Comparison of ENCODE assay signal across 13 mouse cellular contexts in genomic region chr13:23938699-23939098, GRCm38 (mm10). TPM values are rescaled to one million over a fixed set of nuclear protein-coding genes. Genes with fewer than 3 reads are reported as not detected.
DNase-seq lines count a peak whose midpoint lies in the region; ATAC-seq lines count a peak whose summit lies in the region.
"Had no signal": no experiment of that assay in that cellular context is flagged by ENCODE, and none has a peak within 500 bp of the region (broad histone marks: within the 10 kb centered on the region; RNA-seq: fewer than 3 reads in every experiment).

No protein-coding gene starts in this region.

- H3K27ac ChIP-seq in kidney, embryonic 16.5 days (ENCODE audit: low read length): no peak overlapping the region
- H3K27ac ChIP-seq: midbrain, embryonic 10.5 days; neural tube, embryonic 13.5 days had no signal

- no peak overlapping the region for H3K4me2 ChIP-seq in kidney, embryonic 16.5 days (replicated peaks; ENCODE audit: low read depth, low read length)
- H3K4me2 ChIP-seq: neural tube, embryonic 13.5 days had no signal

- no peaks in the 10 kb centered on the region for H3K36me3 ChIP-seq in kidney, embryonic 16.5 days (ENCODE audit: insufficient read depth, low read length)
- H3K36me3 ChIP-seq: midbrain, embryonic 10.5 days; neural tube, embryonic 13.5 days had no signal

- ATAC-seq in kidney, embryonic 16.5 days (ENCODE audit: low FRiP score, low TSS enrichment): no peak

- DNase-seq in adrenal gland, adult 2 months: peak; percentile 30
- no peak for DNase-seq in adrenal gland, postnatal 25 days
- DNase-seq in kidney, adult 11 months: peak; percentile 9
- peak; percentile 17 for DNase-seq in right cerebral cortex, adult 18-20 months
- DNase-seq in right cerebral cortex, postnatal 36 days (ENCODE audit: low spot score in 2 of 2): no peak
- DNase-seq in embryo, embryonic 9.5 days (ENCODE audit: extremely low spot score): no peak
- DNase-seq in spleen, adult 12 weeks (ENCODE audit: low spot score): no peak

- H3K9ac ChIP-seq in kidney, embryonic 16.5 days (replicated peaks; ENCODE audit: low read length): no peak overlapping the region
- H3K9ac ChIP-seq: neural tube, embryonic 13.5 days had no signal

- H3K4me1 ChIP-seq in kidney, embryonic 16.5 days (ENCODE audit: insufficient read depth, low read length): no peaks in the 10 kb centered on the region
- H3K4me1 ChIP-seq: midbrain, embryonic 10.5 days; neural tube, embryonic 13.5 days had no signal

- WGBS in kidney, embryonic 16.5 days: 86% methylated on average over 1 of the region's 1 CpGs

- no peaks in the 10 kb centered on the region for H3K27me3 ChIP-seq in kidney, embryonic 16.5 days (ENCODE audit: insufficient read depth, low read length)
- H3K27me3 ChIP-seq: neural tube, embryonic 13.5 days had no signal

- H3K4me3 ChIP-seq in kidney, embryonic 16.5 days (ENCODE audit: low read length): no peak overlapping the region
- H3K4me3 ChIP-seq: midbrain, embryonic 10.5 days; neural tube, embryonic 13.5 days had no signal

- peaks cover 5% of the 10 kb centered on the region; the same call in 1 of the 2 replicates for H3K9me3 ChIP-seq in kidney, embryonic 16.5 days (ENCODE audit: low read length)
- H3K9me3 ChIP-seq: neural tube, embryonic 13.5 days had no signal

RNA-seq across cellular contexts. Expression of gene Hist1h2aa, which starts 4.4 kb away (rescaled TPM):
- total RNA-seq in adrenal gland, adult 2 months (2021): not detected
- polyA plus RNA-seq in adrenal gland, adult 2 months (2012; rRNA removed): not detected in 2 replicates
- not detected in 2 replicates for total RNA-seq in adrenal gland, postnatal 25 days (2021)
- not detected in 2 replicates for polyA plus RNA-seq in kidney, embryonic 16.5 days (2015; fragmentation: Nextera tagmentation; extraction: Ambion mirVana)
- polyA plus RNA-seq: cortical plate, adult 2 months; limb, embryonic 11.5 days; lung, embryonic 16.5 days; midbrain, embryonic 10.5 days; neural tube, embryonic 13.5 days had no signal

RNA-seq across cellular contexts. Expression of gene Hist1h2ba, which starts 4.7 kb away (rescaled TPM):
- total RNA-seq in adrenal gland, adult 2 months (2021): not detected
- not detected in 2 replicates for polyA plus RNA-seq in adrenal gland, adult 2 months (2012; rRNA removed)
- not detected in 2 replicates for total RNA-seq in adrenal gland, postnatal 25 days (2021)
- not detected in 2 replicates for polyA plus RNA-seq in kidney, embryonic 16.5 days (2015; fragmentation: Nextera tagmentation; extraction: Ambion mirVana)
- polyA plus RNA-seq: cortical plate, adult 2 months; limb, embryonic 11.5 days; lung, embryonic 16.5 days; midbrain, embryonic 10.5 days; neural tube, embryonic 13.5 days had no signal

RNA-seq across cellular contexts. Expression of gene Slc17a4, which starts 23.9 kb away (rescaled TPM):
- under 1 TPM; 0.14 to 0.43 TPM for total RNA-seq in adrenal gland, adult 2 months (2021)
- polyA plus RNA-seq in adrenal gland, adult 2 months (2012; rRNA removed): 0.08 and 0.15 TPM in 2 replicates
- total RNA-seq in adrenal gland, postnatal 25 days (2021): 0.30 TPM in 1 of 2 replicates, not detected in the other
- 4.4 and 4.9 TPM in 2 replicates for polyA plus RNA-seq in kidney, embryonic 16.5 days (2015; fragmentation: Nextera tagmentation; extraction: Ambion mirVana)
- polyA plus RNA-seq: cortical plate, adult 2 months; limb, embryonic 11.5 days; lung, embryonic 16.5 days; midbrain, embryonic 10.5 days had no signal

RNA-seq across cellular contexts. Expression of gene Scgn, which starts 52.3 kb away (rescaled TPM):
- total RNA-seq in adrenal gland, adult 2 months (2021): 1 to 10 TPM; 1.8 to 4.6 TPM
- 0.66 and 0.73 TPM in 2 replicates for polyA plus RNA-seq in adrenal gland, adult 2 months (2012; rRNA removed)
- 0.90 and 2.9 TPM in 2 replicates for total RNA-seq in adrenal gland, postnatal 25 days (2021)
- 0.17 TPM in 1 of 2 replicates, not detected in the other for polyA plus RNA-seq in kidney, embryonic 16.5 days (2015; fragmentation: Nextera tagmentation; extraction: Ambion mirVana)
- polyA plus RNA-seq: limb, embryonic 11.5 days; lung, embryonic 16.5 days had no signal

Comparison
In these comparisons a context has a peak if more than half of its experiments do, and no peak if none do; other contexts are left out.
1. DNase-seq: peak in adrenal gland, adult 2 months (single experiment), kidney, adult 11 months (single experiment) and right cerebral cortex, adult 18-20 months (single experiment); none in adrenal gland, postnatal 25 days (single experiment), right cerebral cortex, postnatal 36 days (0 of 2), embryo, embryonic 9.5 days (single experiment) and spleen, adult 12 weeks (single experiment).